In the genomic region with DNA sequence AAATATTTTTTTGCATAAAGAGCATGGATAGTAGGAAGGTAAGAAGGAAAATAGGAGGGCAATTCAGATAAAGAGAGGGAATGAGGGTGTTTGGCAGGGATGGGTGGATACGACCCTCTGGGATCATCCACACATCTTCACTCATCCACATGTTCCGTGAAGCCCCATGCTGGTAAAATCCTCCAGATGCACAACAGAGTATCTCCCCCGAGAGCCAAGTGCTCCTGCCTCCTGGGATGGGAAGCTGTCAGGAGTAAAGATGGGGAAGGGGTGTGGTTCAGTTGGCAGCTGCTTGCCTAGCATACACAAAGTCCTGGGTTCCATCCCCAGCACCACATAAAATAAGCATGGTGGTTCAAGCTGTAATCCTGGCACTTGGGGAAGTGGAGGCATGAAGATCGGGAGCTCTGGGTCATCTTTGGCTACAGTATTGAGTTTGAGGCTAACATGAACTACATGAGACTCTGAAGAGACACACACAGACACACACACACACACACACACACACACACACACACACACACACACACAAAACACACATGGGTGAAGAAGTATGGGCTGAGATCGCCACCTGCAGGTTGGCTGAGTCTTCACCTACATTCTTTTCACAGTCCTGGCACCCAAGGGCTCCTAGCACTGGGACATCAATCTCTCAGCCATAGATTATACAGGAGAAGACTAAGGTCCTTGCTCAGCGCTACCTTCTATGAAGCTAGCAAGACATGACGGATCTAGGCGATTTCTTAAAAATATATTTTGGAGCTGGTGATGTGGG, we compare ENCODE assay signal across 9 mouse cellular contexts. TPM values are rescaled to one million over a fixed set of nuclear protein-coding genes. Genes with fewer than 3 reads are reported as not detected.
A peak's percentile ranks its signal among the peaks of the same experiment; 100 is the strongest.
DNase-seq lines count a peak whose midpoint lies in the region; ATAC-seq and TF ChIP-seq lines count a peak whose summit lies in the region.
"Had no signal": no experiment of that assay in that cellular context is flagged by ENCODE, and none has a peak within 500 bp of the region (broad histone marks: within the 10 kb centered on the region; RNA-seq: fewer than 3 reads in every experiment).

No protein-coding gene starts in this region.

- peak; percentile 22 for TF ChIP-seq CTCF in E14TG2a.4 (conservative IDR thresholded peaks at IDR 0.05; ENCODE audit: low read length)

- H3K27me3 ChIP-seq in liver, embryonic 12.5 days (replicated peaks) = peaks cover 10% of the 10 kb centered on the region
- H3K27me3 ChIP-seq in E14TG2a.4 (ENCODE audit: insufficient read depth, low read length) = peaks cover 4% of the 10 kb centered on the region; the same call in 1 of the 2 replicates
- H3K27me3 ChIP-seq: limb, embryonic 15.5 days had no signal

- H3K4me1 ChIP-seq in liver, embryonic 12.5 days = no peaks in the 10 kb centered on the region
- H3K4me1 ChIP-seq in E14TG2a.4 (replicated peaks; ENCODE audit: low read depth, low read length) = peaks cover under 1% of the 10 kb centered on the region; the same call in 1 of the 2 replicates
- H3K4me1 ChIP-seq: limb, embryonic 15.5 days had no signal

- no peak overlapping the region for H3K4me3 ChIP-seq in liver, embryonic 12.5 days
- H3K4me3 ChIP-seq in E14TG2a.4 (replicated peaks; ENCODE audit: low read length) = no peak overlapping the region
- H3K4me3 ChIP-seq: limb, embryonic 15.5 days had no signal

- no peak overlapping the region for H3K27ac ChIP-seq in liver, embryonic 12.5 days
- H3K27ac ChIP-seq: limb, embryonic 15.5 days had no signal

- no peaks in the 10 kb centered on the region for H3K36me3 ChIP-seq in liver, embryonic 12.5 days
- H3K36me3 ChIP-seq in E14TG2a.4 (ENCODE audit: insufficient read depth, low read length) = no peaks in the 10 kb centered on the region
- H3K36me3 ChIP-seq: limb, embryonic 15.5 days had no signal

- no peak overlapping the region for H3K9ac ChIP-seq in liver, embryonic 12.5 days
- H3K9ac ChIP-seq: limb, embryonic 15.5 days had no signal

- no peak for ATAC-seq in liver, embryonic 12.5 days
- no peak for ATAC-seq in cerebellum, adult (ENCODE audit: insufficient number of reproducible peaks, low FRiP score, low TSS enrichment)

- H3K4me2 ChIP-seq in liver, embryonic 12.5 days = no peak overlapping the region
- H3K4me2 ChIP-seq: limb, embryonic 15.5 days had no signal

- no peaks in the 10 kb centered on the region for H3K9me3 ChIP-seq in liver, embryonic 12.5 days (replicated peaks)
- no peaks in the 10 kb centered on the region for H3K9me3 ChIP-seq in E14TG2a.4 (ENCODE audit: low read length)
- H3K9me3 ChIP-seq: limb, embryonic 15.5 days had no signal

- 45% methylated on average over 8 of the region's 8 CpGs for WGBS in liver, embryonic 12.5 days (ENCODE audit: insufficient replicate concordance)

- peak; percentile 35 for DNase-seq in liver
- peak; percentile 66 for DNase-seq in adrenal gland, postnatal 14 days
- peak; percentile 54 for DNase-seq in lung, postnatal 14 days
- DNase-seq in frontal cortex, postnatal 36 days (ENCODE audit: low spot score in 2 of 2) = no peak

RNA-seq across cellular contexts. Expression of gene Snx8, which starts 7.3 kb away (rescaled TPM):
- 11.9 and 14.0 TPM in 2 replicates for polyA plus RNA-seq in liver, embryonic 12.5 days (2016; fragmentation: Nextera tagmentation; extraction: Ambion mirVana)
- total RNA-seq in adrenal gland, postnatal 14 days (2021) = 17.7 and 26.1 TPM in 2 replicates

RNA-seq across cellular contexts. Expression of gene Eif3b, which starts 22.8 kb away (rescaled TPM):
- 217 and 229 TPM in 2 replicates for polyA plus RNA-seq in liver, embryonic 12.5 days (2016; fragmentation: Nextera tagmentation; extraction: Ambion mirVana)
- 154 and 167 TPM in 2 replicates for total RNA-seq in adrenal gland, postnatal 14 days (2021)

RNA-seq across cellular contexts. Expression of gene Gm4869, which starts 49.1 kb away (rescaled TPM):
- not detected in 2 replicates for polyA plus RNA-seq in liver, embryonic 12.5 days (2016; fragmentation: Nextera tagmentation; extraction: Ambion mirVana)
- not detected in 2 replicates for total RNA-seq in adrenal gland, postnatal 14 days (2021)
- polyA plus RNA-seq: limb, embryonic 15.5 days; stomach, embryonic 14.5 days had no signal

Comparison
In these comparisons a context has a peak if more than half of its experiments do, and no peak if none do; other contexts are left out.
1. DNase-seq: peak in liver (single experiment), adrenal gland, postnatal 14 days (single experiment) and lung, postnatal 14 days (single experiment); none in frontal cortex, postnatal 36 days (0 of 2).